Mouse (Mus musculus) erythroblast, adult 5-6 weeks (primary cell): ENCODE measurements around the gene Olfr172. TPM values are rescaled to one million over a fixed set of nuclear protein-coding genes. Genes with fewer than 3 reads are reported as not detected.

Source experiments
- total RNA-seq, 2 experiments: library from RNA; stranded (forward) in 1 of 2; stranded (reverse) in 1 of 2; fragments of 150-400 nt in 1 of 2; fragments of 200-764, 138-1000 nt in 1 of 2; gene quantifications; 2 replicates each; pipeline versions ENCODE4 v1.2.3 to v1.2.4; 2015 to 2017; ENCODE audit warnings: low replicate concordance in 2 of 2

Olfr172 gene
- total RNA-seq, 2 experiments from 2014 or later, result not detected

Other genes starting within 250 kb of the Olfr172 start
- 95.3 and 151 TPM in 2 replicates for gene St3gal6, start 238.9 kb downstream of the Olfr172 start, total RNA-seq (2015; ENCODE audit: low replicate concordance)
- 155 and 194 TPM in 2 replicates for gene St3gal6, start 238.9 kb downstream of the Olfr172 start, total RNA-seq (2017; ENCODE audit: low replicate concordance)
- not detected in 2 replicates for gene Gm813, start 146.2 kb downstream of the Olfr172 start, total RNA-seq (2015; ENCODE audit: low replicate concordance)
- gene Gm813, start 146.2 kb downstream of the Olfr172 start, total RNA-seq (2017; ENCODE audit: low replicate concordance), result not detected in 2 replicates
- gene E330017A01Rik, start 124.4 kb downstream of the Olfr172 start, total RNA-seq (2015; ENCODE audit: low replicate concordance), result not detected in 2 replicates
- gene E330017A01Rik, start 124.4 kb downstream of the Olfr172 start, total RNA-seq (2017; ENCODE audit: low replicate concordance), result not detected in 2 replicates
- 410 and 442 TPM in 2 replicates for gene Cpox, start 92.9 kb downstream of the Olfr172 start, total RNA-seq (2015; ENCODE audit: low replicate concordance)
- gene Cpox, start 92.9 kb downstream of the Olfr172 start, total RNA-seq (2017; ENCODE audit: low replicate concordance), result 412 and 476 TPM in 2 replicates
- not detected in 2 replicates for gene Gpr15, start 44.1 kb downstream of the Olfr172 start, total RNA-seq (2015; ENCODE audit: low replicate concordance)
- not detected in 2 replicates for gene Gpr15, start 44.1 kb downstream of the Olfr172 start, total RNA-seq (2017; ENCODE audit: low replicate concordance)
- gene Cldnd1, start 35.3 kb downstream of the Olfr172 start, total RNA-seq (2015; ENCODE audit: low replicate concordance), result 8.6 and 11.9 TPM in 2 replicates
- gene Cldnd1, start 35.3 kb downstream of the Olfr172 start, total RNA-seq (2017; ENCODE audit: low replicate concordance), result 6.2 and 10.3 TPM in 2 replicates
- gene Olfr173, start 37.1 kb upstream of the Olfr172 start, total RNA-seq (2015; ENCODE audit: low replicate concordance), result not detected in 2 replicates
- not detected in 2 replicates for gene Olfr173, start 37.1 kb upstream of the Olfr172 start, total RNA-seq (2017; ENCODE audit: low replicate concordance)
- gene Olfr175-ps1, start 63.6 kb upstream of the Olfr172 start, total RNA-seq (2015; ENCODE audit: low replicate concordance), result not detected in 2 replicates
- gene Olfr175-ps1, start 63.6 kb upstream of the Olfr172 start, total RNA-seq (2017; ENCODE audit: low replicate concordance), result not detected in 2 replicates
- not detected in 2 replicates for gene Olfr177, start 111.6 kb upstream of the Olfr172 start, total RNA-seq (2015; ENCODE audit: low replicate concordance)
- gene Olfr177, start 111.6 kb upstream of the Olfr172 start, total RNA-seq (2017; ENCODE audit: low replicate concordance), result not detected in 2 replicates
- gene Olfr178, start 128.9 kb upstream of the Olfr172 start, total RNA-seq (2015; ENCODE audit: low replicate concordance), result not detected in 2 replicates
- gene Olfr178, start 128.9 kb upstream of the Olfr172 start, total RNA-seq (2017; ENCODE audit: low replicate concordance), result not detected in 2 replicates
- gene Olfr181, start 165.6 kb upstream of the Olfr172 start, total RNA-seq (2015; ENCODE audit: low replicate concordance), result not detected in 2 replicates
- gene Olfr181, start 165.6 kb upstream of the Olfr172 start, total RNA-seq (2017; ENCODE audit: low replicate concordance), result not detected in 2 replicates
- gene Olfr180, start 166.2 kb upstream of the Olfr172 start, total RNA-seq (2015; ENCODE audit: low replicate concordance), result not detected in 2 replicates
- not detected in 2 replicates for gene Olfr180, start 166.2 kb upstream of the Olfr172 start, total RNA-seq (2017; ENCODE audit: low replicate concordance)
- gene Olfr183, start 232.2 kb upstream of the Olfr172 start, total RNA-seq (2015; ENCODE audit: low replicate concordance), result not detected in 2 replicates
- not detected in 2 replicates for gene Olfr183, start 232.2 kb upstream of the Olfr172 start, total RNA-seq (2017; ENCODE audit: low replicate concordance)